Mouse (Mus musculus) liver, embryonic 14.5 days (tissue): ENCODE data around the gene Klhl9.

Source experiments
- CTCF ChIP-seq: IDR thresholded peaks from 2 replicates; pipeline ENCODE4 v1.5.1; 2016; ENCODE audit warnings: antibody characterized with exemption, low read depth, control low read depth
- EP300 ChIP-seq: IDR thresholded peaks from 2 replicates; pipeline ENCODE4 v1.6.1; 2016; ENCODE audit warnings: antibody characterized with exemption, low read depth

GRCm38 (mm10) chr4:88676824-88677223, 45.4 kb downstream of the Klhl9 start, which contains the start of gene Ifna16:
- no peak for TF ChIP-seq EP300
- TF ChIP-seq CTCF = no peak
